Mouse (Mus musculus): ENCODE measurements around the gene Rgs16.
A peak's percentile ranks its signal among the peaks of the same experiment; 100 is the strongest.

The Rgs16 gene

GRCm38 (mm10) chr1:153721565-153722310 lies 18.4 kb upstream of the Rgs16 start:
- DNase-seq = no peak

- no peak for DNase-seq
These were observed 16.7 kb upstream of the Rgs16 start for GRCm38 (mm10) chr1:153723426-153723825.

GRCm38 (mm10) chr1:153726636-153727035 lies 13.5 kb upstream of the Rgs16 start:
- DNase-seq = no peak

GRCm38 (mm10) chr1:153729806-153730205 lies 10.3 kb upstream of the Rgs16 start:
- DNase-seq = no peak

GRCm38 (mm10) chr1:153730671-153731070 lies 9.5 kb upstream of the Rgs16 start:
- DNase-seq = peak; percentile 50

- DNase-seq = no peak
These were observed 7.0 kb upstream of the Rgs16 start for GRCm38 (mm10) chr1:153733181-153733580.

GRCm38 (mm10) chr1:153734866-153735265 lies 5.3 kb upstream of the Rgs16 start:
- no peak for DNase-seq

- no peak for DNase-seq
These were observed 4.1 kb upstream of the Rgs16 start for GRCm38 (mm10) chr1:153736096-153736495.

GRCm38 (mm10) chr1:153737101-153738085 lies 2.8 kb upstream of the Rgs16 start:
- DNase-seq = no peak

- DNase-seq = no peak
These were observed 623 bp upstream of the Rgs16 start for GRCm38 (mm10) chr1:153739437-153740015.

GRCm38 (mm10) chr1:153740775-153741400 lies 739 bp downstream of the Rgs16 start:
- no peak for DNase-seq

GRCm38 (mm10) chr1:153741551-153742316 lies 1.6 kb downstream of the Rgs16 start:
- DNase-seq = no peak

GRCm38 (mm10) chr1:153742374-153743155 lies 2.4 kb downstream of the Rgs16 start:
- peak; percentile 45 for DNase-seq

- no peak for DNase-seq
These were observed 6.0 kb downstream of the Rgs16 start for GRCm38 (mm10) chr1:153746119-153746670.

GRCm38 (mm10) chr1:153746728-153747127 lies 6.6 kb downstream of the Rgs16 start:
- DNase-seq = peak; percentile 43

GRCm38 (mm10) chr1:153747861-153748530 lies 7.8 kb downstream of the Rgs16 start:
- DNase-seq = no peak

GRCm38 (mm10) chr1:153748549-153748948 lies 8.4 kb downstream of the Rgs16 start:
- peak; percentile 33 for DNase-seq

- peak; percentile 50 for DNase-seq
These were observed 9.2 kb downstream of the Rgs16 start, which contains the start of gene Rnasel for GRCm38 (mm10) chr1:153749211-153749801. Rnasel (plus strand) TSS chr1:153749426.

- no peak for DNase-seq
These were observed 9.9 kb downstream of the Rgs16 start for GRCm38 (mm10) chr1:153750054-153750453.

Data from kidney, adult 11 months (tissue).